Comparison of ENCODE assay signal across 11 mouse cellular contexts in genomic region chr3:57509945-57510675, GRCm38 (mm10).
DNase-seq lines count a peak whose midpoint lies in the region; ATAC-seq and TF ChIP-seq lines count a peak whose summit lies in the region.
"Had no signal": no experiment of that assay in that cellular context is flagged by ENCODE, and none has a peak within 500 bp of the region (broad histone marks: within the 10 kb centered on the region; RNA-seq: fewer than 3 reads in every experiment).

No protein-coding gene starts in this region.

- no peak for TF ChIP-seq CTCF in lung, postnatal 0 days (IDR thresholded peaks at IDR 0.05)

- no peaks in the 10 kb centered on the region for H3K4me1 ChIP-seq in heart, embryonic 10.5 days
- peaks cover 26% of the 10 kb centered on the region for H3K4me1 ChIP-seq in brown adipose tissue, adult 24 weeks (ENCODE audit: control insufficient read depth, insufficient read depth, insufficient read length, low read length)
- peaks cover 18% of the 10 kb centered on the region; the same call in 1 of the 2 replicates for H3K4me1 ChIP-seq in lung, postnatal 0 days (ENCODE audit: insufficient read depth, low read depth, low read length)

- TF ChIP-seq EP300 in lung, postnatal 0 days (IDR thresholded peaks at IDR 0.05): no peak

- no peak overlapping the region for H3K27ac ChIP-seq in heart, embryonic 10.5 days
- peak overlapping the region; percentile 19 for H3K27ac ChIP-seq in brown adipose tissue, adult 24 weeks (replicated peaks; ENCODE audit: low read depth, low read length)
- peak overlapping the region; percentile 38; the same call in 1 of the 2 replicates for H3K27ac ChIP-seq in lung, postnatal 0 days (ENCODE audit: low read length)
- H3K27ac ChIP-seq: limb, embryonic 12.5 days had no signal

- 81% methylated on average over 7 of the region's 7 CpGs for WGBS in heart, embryonic 10.5 days
- WGBS in lung, postnatal 0 days: 47% methylated on average over 7 of the region's 7 CpGs

- no peaks in the 10 kb centered on the region for H3K36me3 ChIP-seq in heart, embryonic 10.5 days
- no peaks in the 10 kb centered on the region for H3K36me3 ChIP-seq in lung, postnatal 0 days (ENCODE audit: insufficient read depth, low read length)
- H3K36me3 ChIP-seq: limb, embryonic 12.5 days had no signal

- no peak overlapping the region for H3K4me2 ChIP-seq in lung, postnatal 0 days (replicated peaks; ENCODE audit: low read depth, low read length)
- H3K4me2 ChIP-seq: limb, embryonic 12.5 days; midbrain, embryonic 11.5 days had no signal

- no peak overlapping the region for H3K9ac ChIP-seq in lung, postnatal 0 days (replicated peaks; ENCODE audit: low read depth)
- H3K9ac ChIP-seq: limb, embryonic 12.5 days had no signal

- no peak overlapping the region for H3K4me3 ChIP-seq in heart, embryonic 10.5 days
- no peak overlapping the region for H3K4me3 ChIP-seq in brown adipose tissue, adult 24 weeks (ENCODE audit: insufficient read depth, low read depth, low read length)
- H3K4me3 ChIP-seq in lung, postnatal 0 days (ENCODE audit: low read depth, low read length): no peak overlapping the region
- H3K4me3 ChIP-seq: limb, embryonic 12.5 days had no signal

- peak; percentile 71 to 82 for DNase-seq in heart, adult 18-20 months
- no peak for DNase-seq in heart, embryonic 10.5 days (ENCODE audit: low spot score)
- peak; percentile 91 for DNase-seq in 3T3-L1 (ENCODE audit: low read depth, low spot score)
- peak; percentile 75 for DNase-seq in lung, postnatal 0 days (ENCODE audit: low spot score)
- DNase-seq in cerebellum, postnatal 10 days: no peak
- DNase-seq in cerebellum, adult 18-20 months: no peak
- DNase-seq: kidney, adult 18-20 months had no signal

- ATAC-seq in lung, postnatal 0 days: peak; percentile 77
- no peak for ATAC-seq in CD4-positive, CD25-positive, alpha-beta regulatory T cell, adult 4 months

- H3K9me3 ChIP-seq in heart, embryonic 10.5 days: no peaks in the 10 kb centered on the region
- no peaks in the 10 kb centered on the region for H3K9me3 ChIP-seq in lung, postnatal 0 days (ENCODE audit: low read length)
- H3K9me3 ChIP-seq: limb, embryonic 12.5 days had no signal

- H3K27me3 ChIP-seq in heart, embryonic 10.5 days (ENCODE audit: insufficient read depth, poor library complexity, severe bottlenecking): no peaks in the 10 kb centered on the region
- no peaks in the 10 kb centered on the region for H3K27me3 ChIP-seq in lung, postnatal 0 days (replicated peaks; ENCODE audit: insufficient read depth, low read length)
- H3K27me3 ChIP-seq: limb, embryonic 12.5 days had no signal

Comparison
In these comparisons a context has a peak if more than half of its experiments do, and no peak if none do; other contexts are left out.
1. DNase-seq: peak in heart, adult 18-20 months (2 of 2), 3T3-L1 (single experiment) and lung, postnatal 0 days (single experiment); none in heart, embryonic 10.5 days (single experiment), cerebellum, postnatal 10 days (0 of 2) and cerebellum, adult 18-20 months (0 of 2).